Mouse (Mus musculus) liver, embryonic 16.5 days (tissue): ENCODE results near the gene Rhbdl3. TPM values are rescaled to one million over a fixed set of nuclear protein-coding genes. Genes with fewer than 3 reads are reported as not detected.
A peak's percentile ranks its signal among the peaks of the same experiment; 100 is the strongest.
"Not testable (repeated sequence)": the region's sequence is repeated elsewhere in the genome, so short reads cannot be mapped to it uniquely, and the experiment has no call there.

Experiments used
- ATAC-seq: fragments of 200-750 bp; cut with Nextera tagmentation; 2 replicates; pipeline ENCODE4 v1.8.0; 2017; ENCODE audit warnings: low read depth, mild to moderate bottlenecking, moderate number of reproducible peaks, moderate library complexity
- H3K27ac ChIP-seq: fragments of 300-500 bp; sonication (generic); 2 replicates; pipeline ENCODE4 v1.5.1; 2014; ENCODE audit warnings: mild to moderate bottlenecking, low read length
- H3K27me3 ChIP-seq: fragments of 300-500 bp; sonication (generic); 2 replicates; pipeline ENCODE4 v1.6.1; 2014; ENCODE audit warnings: low read depth, low read length, mixed read lengths; ENCODE audit not compliant: control insufficient read depth, insufficient read depth
- H3K36me3 ChIP-seq: fragments of 300-500 bp; sonication (generic); 2 replicates; pipeline ENCODE4 v1.6.1; 2014; ENCODE audit warnings: mild to moderate bottlenecking; ENCODE audit not compliant: control insufficient read depth, insufficient read depth
- H3K4me1 ChIP-seq: fragments of 300-500 bp; sonication (generic); 2 replicates; pipeline ENCODE4 v1.6.1; 2014; ENCODE audit warnings: low read depth, low read length, mixed read lengths; ENCODE audit not compliant: control insufficient read depth
- H3K4me2 ChIP-seq: fragments of 300-500 bp; sonication (generic); 2 replicates; pipeline ENCODE4 v1.6.1; 2014; ENCODE audit warnings: low read depth, low read length, mixed read lengths
- H3K4me3 ChIP-seq: fragments of 300-500 bp; sonication (generic); 2 replicates; pipeline ENCODE4 v1.5.1; 2014; ENCODE audit warnings: low read depth, mild to moderate bottlenecking, low read length
- H3K9ac ChIP-seq: fragments of 300-500 bp; sonication (generic); 2 replicates; pipeline ENCODE4 v1.6.1; 2014; ENCODE audit warnings: low read depth, low read length
- H3K9me3 ChIP-seq: fragments of 300-500 bp; sonication (generic); replicated peaks from 2 replicates; pipeline ENCODE4 v1.6.1; 2016; ENCODE audit warnings: low read length; ENCODE audit not compliant: control insufficient read depth
- WGBS: fragments of 180-500 bp; shearing (Covaris S2); extraction: QIAGEN DNeasy Blood & Tissue Kit; methylation state at CpG from one replicate; pipeline ENCODE4 v1.1.7; 2014; ENCODE audit not compliant: insufficient replicate concordance; 5-methylcytosine and 5-hydroxymethylcytosine counted together
- polyA plus RNA-seq: library from polyadenylated mRNA; unstranded; fragments of >200 nt; fragmentation: Nextera tagmentation; extraction: Ambion mirVana; gene quantifications from 2 replicates; pipeline ENCODE4 v1.2.1, GENCODE M21; 2015

Rhbdl3 gene
- polyA plus RNA-seq, 1 experiment from 2014 or later: 0.02 TPM

- H3K4me3 ChIP-seq: peak within 1 kb of the TSS; percentile 87
- H3K27me3 ChIP-seq: no peaks in the 10 kb centered on the region
- H3K27ac ChIP-seq: peak within 1 kb of the TSS; percentile 75
- 1% methylated on average over 43 of the region's 43 CpGs for WGBS
- peak within 1 kb of the TSS; percentile 94 for H3K9ac ChIP-seq
- peak; percentile 77 for ATAC-seq
- H3K4me1 ChIP-seq: peaks cover 19% of the 10 kb centered on the region
- peak within 1 kb of the TSS; percentile 94 for H3K4me2 ChIP-seq
- H3K36me3 ChIP-seq: peaks cover 5% of the 10 kb centered on the region; the same call in 1 of the 2 replicates
- no peaks in the 10 kb centered on the region for H3K9me3 ChIP-seq
These were observed 77.2 kb downstream of the Rhbdl3 start, which contains the start of gene 5730455P16Rik for GRCm38 (mm10) chr11:80377712-80378451. 5730455P16Rik (minus strand) TSS chr11:80378034.

DNA sequence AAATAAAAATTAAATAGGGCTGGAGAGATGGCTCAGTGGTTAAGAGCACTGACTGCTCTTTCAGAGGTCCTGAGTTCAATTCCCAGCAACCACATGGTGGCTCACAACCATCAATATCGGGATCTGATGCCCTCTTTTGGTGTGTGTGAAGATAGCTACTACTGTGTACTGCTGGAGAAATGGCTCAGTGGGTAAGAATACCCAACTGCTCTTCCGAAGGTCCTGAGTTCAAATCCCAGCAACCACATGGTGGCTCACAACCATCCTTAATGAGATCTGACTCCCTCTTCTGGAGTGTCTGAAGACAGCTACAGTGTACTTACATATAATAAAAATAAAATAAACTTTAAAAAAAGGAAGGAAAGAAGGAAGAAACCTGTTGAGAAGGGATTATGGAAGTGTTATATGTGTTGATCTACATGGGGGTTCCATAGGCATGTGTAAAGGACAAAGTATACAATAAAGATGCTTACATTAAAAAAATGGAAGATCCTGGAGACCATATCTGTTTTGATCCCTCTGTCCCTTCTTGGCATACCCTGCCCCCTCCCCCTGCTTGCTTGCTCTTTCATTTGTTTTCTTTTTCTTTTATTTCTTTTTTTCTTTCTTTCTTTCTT, 77.8 kb downstream of the Rhbdl3 start:
- 51% methylated on average over 2 of the region's 2 CpGs for WGBS
- not testable (repeated sequence) for H3K27me3 ChIP-seq, H3K9me3 ChIP-seq, ATAC-seq, H3K36me3 ChIP-seq
- peak overlapping the region; percentile 75 for H3K27ac ChIP-seq
- H3K9ac ChIP-seq: peak overlapping the region; percentile 94
- peaks cover 19% of the 10 kb centered on the region for H3K4me1 ChIP-seq
- peak overlapping the region; percentile 87 for H3K4me3 ChIP-seq
- peak overlapping the region; percentile 94 for H3K4me2 ChIP-seq

GRCm38 (mm10) chr11:80379184-80379583, 78.5 kb downstream of the Rhbdl3 start:
- ATAC-seq, H3K9me3 ChIP-seq, H3K9ac ChIP-seq, H3K36me3 ChIP-seq, H3K4me2 ChIP-seq, H3K27me3 ChIP-seq, H3K27ac ChIP-seq, H3K4me3 ChIP-seq: not testable (repeated sequence)
- peaks cover 19% of the 10 kb centered on the region for H3K4me1 ChIP-seq
- 87% methylated on average over 7 of the region's 7 CpGs for WGBS

DNA sequence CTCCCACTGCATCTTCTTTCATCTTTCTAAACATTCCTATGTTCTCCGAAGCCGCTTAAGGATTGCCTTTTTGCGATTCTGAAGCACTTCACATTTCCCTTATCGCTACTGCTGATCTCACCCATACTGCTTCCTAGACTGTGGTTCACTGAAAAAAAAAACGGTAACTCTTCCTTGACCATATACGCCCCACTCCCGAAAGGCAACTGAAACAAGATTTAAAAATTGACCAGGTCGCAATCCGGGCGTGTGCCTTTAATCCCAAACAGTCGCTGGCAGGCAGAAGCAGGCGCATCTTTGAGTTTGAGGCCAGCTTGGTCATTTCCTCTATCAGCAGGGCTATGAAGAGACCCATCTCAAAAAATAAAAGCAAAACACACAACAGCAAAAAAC, 81.9 kb downstream of the Rhbdl3 start:
- WGBS: under 1% methylated on average over 12 of the region's 12 CpGs
- no peaks in the 10 kb centered on the region for H3K9me3 ChIP-seq
- H3K27ac ChIP-seq: peak overlapping the region; percentile 97
- peak overlapping the region; percentile 81 for H3K9ac ChIP-seq
- no peaks in the 10 kb centered on the region for H3K27me3 ChIP-seq
- peak overlapping the region; percentile 86 for H3K4me2 ChIP-seq
- H3K4me3 ChIP-seq: peak overlapping the region; percentile 96
- peaks cover 24% of the 10 kb centered on the region for H3K4me1 ChIP-seq
- peaks cover 4% of the 10 kb centered on the region for H3K36me3 ChIP-seq
- ATAC-seq: peak; percentile 22

GRCm38 (mm10) chr11:80383019-80383625, 82.4 kb downstream of the Rhbdl3 start, which contains the start of gene Zfp207:
Zfp207 (plus strand) TSS chr11:80383279.
- Histone ChIP-seq H3K4me3 (peak within 1 kb of the TSS; percentile 96), H3K9me3 (no peaks in the 10 kb centered on the region), H3K4me2 (peak within 1 kb of the TSS; percentile 86), H3K9ac (peak within 1 kb of the TSS; percentile 96), H3K27ac (peak within 1 kb of the TSS; percentile 97), H3K27me3 (no peaks in the 10 kb centered on the region), H3K4me1 (peaks cover 23% of the 10 kb centered on the region), H3K36me3 (peaks cover 9% of the 10 kb centered on the region)
- peak; percentile 92 for ATAC-seq
- WGBS: 0% methylated on average over 33 of the region's 33 CpGs

DNA sequence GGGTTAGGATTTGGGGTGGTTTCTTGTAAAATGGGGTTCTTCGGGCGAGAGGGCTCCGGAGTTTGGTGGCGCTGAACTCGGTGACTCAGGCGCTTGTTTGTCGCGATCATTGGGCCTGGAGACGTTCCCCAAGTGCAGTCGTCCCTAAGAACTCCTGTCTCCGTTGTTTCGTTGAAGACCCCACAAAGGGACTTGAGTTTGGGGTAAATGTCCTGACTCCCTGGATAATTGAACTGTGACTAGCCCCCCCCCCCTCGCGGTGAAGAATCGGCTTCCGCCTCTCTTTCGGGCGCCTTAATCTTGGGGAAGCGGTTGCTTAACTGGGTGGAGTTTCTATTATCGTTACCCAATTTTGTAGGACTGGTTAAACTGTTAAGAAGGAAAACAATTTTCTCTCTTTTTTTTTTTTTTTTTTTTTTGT, 82.9 kb downstream of the Rhbdl3 start:
- peak overlapping the region; percentile 97 for H3K27ac ChIP-seq
- peak; percentile 55 for ATAC-seq
- H3K36me3 ChIP-seq: peaks cover 14% of the 10 kb centered on the region
- H3K4me2 ChIP-seq: no peak overlapping the region
- peak overlapping the region; percentile 96 for H3K9ac ChIP-seq
- WGBS: under 1% methylated on average over 20 of the region's 20 CpGs
- H3K4me1 ChIP-seq: peaks cover 22% of the 10 kb centered on the region
- H3K9me3 ChIP-seq: no peaks in the 10 kb centered on the region
- H3K27me3 ChIP-seq: no peaks in the 10 kb centered on the region
- H3K4me3 ChIP-seq: peak overlapping the region; percentile 96

DNA sequence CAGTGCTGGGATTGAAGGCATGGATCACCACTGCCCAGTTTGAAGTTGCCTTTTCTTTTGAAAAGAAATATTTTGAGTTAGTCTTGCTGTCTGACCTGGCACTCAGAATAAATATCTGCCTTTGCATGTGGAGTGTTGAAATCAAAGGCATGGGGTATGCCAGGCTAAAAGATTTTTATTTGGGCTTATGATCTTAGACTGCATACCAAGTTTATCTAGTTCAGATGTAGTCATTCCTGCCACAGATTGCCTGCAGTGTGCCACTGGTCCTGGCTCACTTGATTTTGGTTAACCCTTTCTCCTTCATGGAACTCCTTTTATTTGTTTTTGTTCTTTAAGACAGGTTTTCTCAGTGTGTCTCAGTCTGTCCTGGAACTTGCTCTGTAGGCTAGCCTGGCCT, 83.7 kb downstream of the Rhbdl3 start:
- Histone ChIP-seq H3K4me2 (peak overlapping the region; percentile 79), H3K27me3 (no peaks in the 10 kb centered on the region), H3K27ac (peak overlapping the region; percentile 50), H3K9ac (peak overlapping the region; percentile 77), H3K4me1 (peaks cover 22% of the 10 kb centered on the region), H3K36me3 (peaks cover 21% of the 10 kb centered on the region), H3K4me3 (peak overlapping the region; percentile 75), H3K9me3 (no peaks in the 10 kb centered on the region)
- no peak for ATAC-seq

DNA sequence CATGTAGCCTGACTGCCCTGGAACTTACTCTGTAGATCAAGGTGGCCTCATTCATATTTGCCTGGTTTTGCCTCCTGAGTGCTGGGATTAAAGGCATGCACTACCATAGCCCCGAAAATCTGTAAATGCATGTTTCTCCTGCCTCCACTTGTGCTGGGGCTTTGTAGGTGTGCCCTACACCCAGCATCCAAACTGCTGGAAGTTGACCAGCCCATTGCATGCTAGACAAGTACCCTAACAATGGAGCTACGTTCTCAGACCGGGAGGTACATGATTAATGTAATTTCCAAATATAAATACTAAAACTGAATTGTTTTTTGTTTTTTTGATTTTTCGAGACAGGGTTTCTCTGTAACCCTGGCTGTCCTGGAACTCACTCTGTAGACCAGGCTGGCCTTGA, 84.3 kb downstream of the Rhbdl3 start:
- peak overlapping the region; percentile 79 for H3K4me2 ChIP-seq
- no peaks in the 10 kb centered on the region for H3K27me3 ChIP-seq
- ATAC-seq: no peak
- WGBS: 26% methylated on average over 4 of the region's 4 CpGs
- peak overlapping the region; percentile 75 for H3K4me3 ChIP-seq
- H3K9ac ChIP-seq: peak overlapping the region; percentile 77
- H3K9me3 ChIP-seq: no peaks in the 10 kb centered on the region
- H3K4me1 ChIP-seq: peaks cover 22% of the 10 kb centered on the region
- H3K27ac ChIP-seq: no peak overlapping the region
- H3K36me3 ChIP-seq: peaks cover 25% of the 10 kb centered on the region

DNA sequence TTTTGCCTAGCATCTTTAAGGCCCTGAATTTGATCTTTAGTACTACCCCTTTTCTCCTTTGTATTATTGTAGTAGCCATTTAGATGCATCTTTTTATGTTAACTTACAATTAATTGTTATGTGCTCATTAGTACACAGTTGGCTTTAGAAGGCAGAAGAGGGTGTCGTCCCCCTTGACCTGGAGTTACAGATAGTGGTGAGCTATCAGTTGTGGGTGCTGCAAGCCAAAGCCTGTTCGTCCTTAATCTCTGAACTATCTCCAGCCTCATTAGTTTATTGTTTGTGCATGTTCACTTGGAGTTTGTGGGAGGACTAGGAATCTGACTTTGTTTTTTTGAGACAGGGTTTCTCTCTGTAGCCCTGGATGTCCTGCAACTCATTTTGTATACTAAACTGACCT, 86.1 kb downstream of the Rhbdl3 start:
- ATAC-seq: no peak
- peaks cover 36% of the 10 kb centered on the region for H3K36me3 ChIP-seq
- 17% methylated on average over 2 of the region's 2 CpGs for WGBS
- peaks cover 21% of the 10 kb centered on the region for H3K4me1 ChIP-seq
- no peak overlapping the region for H3K27ac ChIP-seq
- peak overlapping the region; percentile 79 for H3K4me2 ChIP-seq
- peak overlapping the region; percentile 75 for H3K4me3 ChIP-seq
- no peak overlapping the region; the same call in 1 of the 2 replicates for H3K9ac ChIP-seq
- H3K27me3 ChIP-seq: no peaks in the 10 kb centered on the region
- H3K9me3 ChIP-seq: no peaks in the 10 kb centered on the region
